In the genomic region with DNA sequence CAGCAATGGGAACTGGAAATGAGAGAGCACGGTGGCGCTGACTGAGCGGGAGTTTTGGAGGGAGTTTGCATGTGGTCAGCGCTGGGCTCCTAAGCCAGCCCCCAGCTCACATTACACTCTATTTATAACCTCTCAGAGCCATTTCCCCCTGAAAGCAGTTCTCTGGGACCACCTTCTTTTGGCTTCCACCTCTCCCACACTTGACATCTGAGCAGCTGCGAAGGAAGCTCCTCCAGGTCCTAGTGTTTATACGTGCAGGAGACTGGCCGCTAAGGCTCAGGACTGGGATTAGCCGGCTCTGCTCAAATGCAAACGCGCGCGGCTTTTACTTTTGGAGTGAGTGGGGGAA, we compare ENCODE assay signal across 8 mouse cellular contexts. TPM values are rescaled to one million over a fixed set of nuclear protein-coding genes. Genes with fewer than 3 reads are reported as not detected.
DNase-seq lines count a peak whose midpoint lies in the region; ATAC-seq and TF ChIP-seq lines count a peak whose summit lies in the region.

Meox2 (plus strand) TSS at position 151 of the 349 bp plus-strand sequence.

- peaks cover 10% of the 10 kb centered on the region; the same call in 1 of the 2 replicates for H3K4me1 ChIP-seq in testis, adult 2 months (ENCODE audit: control insufficient read depth, insufficient read depth, low read length)
- H3K4me1 ChIP-seq in forebrain, postnatal 0 days (ENCODE audit: insufficient read depth) = 0 out of 2 replicates have a peak, but pooled peaks cover 15% of the 10 kb centered on the region
- H3K4me1 ChIP-seq in liver, embryonic 16.5 days (ENCODE audit: control insufficient read depth, low read depth, low read length) = no peaks in the 10 kb centered on the region
- peaks cover 18% of the 10 kb centered on the region for H3K4me1 ChIP-seq in neural tube, embryonic 15.5 days

- H3K4me2 ChIP-seq in forebrain, postnatal 0 days (ENCODE audit: low read depth) = peak within 1 kb of the TSS; percentile 74
- H3K4me2 ChIP-seq in liver, embryonic 16.5 days (ENCODE audit: low read depth, low read length) = peak within 1 kb of the TSS; percentile 61
- peak within 1 kb of the TSS; percentile 84 for H3K4me2 ChIP-seq in neural tube, embryonic 15.5 days

- no peaks in the 10 kb centered on the region for H3K36me3 ChIP-seq in testis, adult 2 months (ENCODE audit: control insufficient read depth, insufficient read depth, low read length)
- H3K36me3 ChIP-seq in forebrain, postnatal 0 days (ENCODE audit: insufficient read depth) = no peaks in the 10 kb centered on the region
- H3K36me3 ChIP-seq in liver, embryonic 16.5 days (ENCODE audit: control insufficient read depth, insufficient read depth) = no peaks in the 10 kb centered on the region
- H3K36me3 ChIP-seq in neural tube, embryonic 15.5 days = no peaks in the 10 kb centered on the region

- no peak for TF ChIP-seq CTCF in testis, adult 2 months (IDR thresholded peaks at IDR 0.05; ENCODE audit: control insufficient read depth, insufficient read depth, insufficient replicate concordance, low read depth, low read length)
- TF ChIP-seq CTCF in forebrain, postnatal 0 days (IDR thresholded peaks at IDR 0.05; ENCODE audit: low read depth) = no peak

- peak; percentile 45 for ATAC-seq in forebrain, postnatal 0 days
- ATAC-seq in hematopoietic stem cell, adult 5-6 weeks (replicated peaks in 1 of 2; ENCODE audit: insufficient read depth in 1 of 2, low FRiP score in 2 of 2, low TSS enrichment in 1 of 2, low read depth in 1 of 2, poor library complexity in 2 of 2, severe bottlenecking in 2 of 2) = peak; percentile 46 to 66
- no peak for ATAC-seq in liver, embryonic 16.5 days (ENCODE audit: low read depth)
- 0 out of 2 replicates have a peak, but pooled peaks have one; percentile 63 for ATAC-seq in neural tube, embryonic 15.5 days (ENCODE audit: low FRiP score)
- no peak for ATAC-seq in frontal cortex, adult (ENCODE audit: low TSS enrichment)

- H3K27me3 ChIP-seq in testis, adult 2 months (ENCODE audit: control insufficient read depth, insufficient read depth, low read length) = no peaks in the 10 kb centered on the region
- peaks cover 38% of the 10 kb centered on the region for H3K27me3 ChIP-seq in forebrain, postnatal 0 days (ENCODE audit: insufficient read depth, low read length)
- H3K27me3 ChIP-seq in liver, embryonic 16.5 days (ENCODE audit: control insufficient read depth, insufficient read depth, low read depth, low read length) = peaks cover 27% of the 10 kb centered on the region
- peaks cover 51% of the 10 kb centered on the region for H3K27me3 ChIP-seq in neural tube, embryonic 15.5 days (replicated peaks)

- H3K27ac ChIP-seq in testis, adult 2 months (ENCODE audit: control insufficient read depth, insufficient read depth, low read depth, low read length) = no peak within 1 kb of the TSS
- no peak within 1 kb of the TSS for H3K27ac ChIP-seq in forebrain, postnatal 0 days (ENCODE audit: low read depth, low read length)
- no peak within 1 kb of the TSS for H3K27ac ChIP-seq in liver, embryonic 16.5 days (ENCODE audit: low read length)
- H3K27ac ChIP-seq in neural tube, embryonic 15.5 days (replicated peaks) = no peak within 1 kb of the TSS

- peak within 1 kb of the TSS; percentile 10; the same call in 1 of the 2 replicates for H3K9ac ChIP-seq in forebrain, postnatal 0 days
- no peak within 1 kb of the TSS for H3K9ac ChIP-seq in liver, embryonic 16.5 days (ENCODE audit: low read depth, low read length)
- peak within 1 kb of the TSS; percentile 37; the same call in 1 of the 2 replicates for H3K9ac ChIP-seq in neural tube, embryonic 15.5 days (replicated peaks)

- DNase-seq in testis, postnatal 14 days (ENCODE audit: low spot score) = no peak
- peak; percentile 8 for DNase-seq in forebrain, postnatal 0 days
- DNase-seq in frontal cortex, postnatal 10 days (ENCODE audit: low spot score in 2 of 2) = no peak

- 1% methylated on average over 12 of the region's 12 CpGs for WGBS in forebrain, postnatal 0 days
- 2% methylated on average over 12 of the region's 12 CpGs for WGBS in liver, embryonic 16.5 days (ENCODE audit: insufficient replicate concordance)
- WGBS in neural tube, embryonic 15.5 days = under 1% methylated on average over 12 of the region's 12 CpGs

- no peak for TF ChIP-seq POLR2A in testis, adult 2 months (IDR thresholded peaks at IDR 0.05; ENCODE audit: control insufficient read depth, low read depth, low read length)

- peak within 1 kb of the TSS; percentile 14 for H3K4me3 ChIP-seq in testis, adult 2 months (ENCODE audit: control insufficient read depth, low read depth, low read length)
- H3K4me3 ChIP-seq in forebrain, postnatal 0 days (ENCODE audit: low read depth, low read length) = peak within 1 kb of the TSS; percentile 44
- H3K4me3 ChIP-seq in liver, embryonic 16.5 days (ENCODE audit: low read depth, low read length) = peak within 1 kb of the TSS; percentile 35
- H3K4me3 ChIP-seq in neural tube, embryonic 15.5 days (replicated peaks) = peak within 1 kb of the TSS; percentile 45

- no peaks in the 10 kb centered on the region for H3K9me3 ChIP-seq in forebrain, postnatal 0 days (ENCODE audit: low read length)
- no peaks in the 10 kb centered on the region for H3K9me3 ChIP-seq in liver, embryonic 16.5 days (replicated peaks; ENCODE audit: control insufficient read depth, low read length)
- H3K9me3 ChIP-seq in neural tube, embryonic 15.5 days (replicated peaks) = no peaks in the 10 kb centered on the region

RNA-seq across cellular contexts. Expression of gene Meox2, which starts in this region (rescaled TPM):
- 0.06 TPM in 1 of 2 replicates, not detected in the other for polyA plus RNA-seq in testis, adult 2 months (2012; rRNA removed)
- 0.54 and 1.00 TPM in 2 replicates for total RNA-seq in forebrain, postnatal 0 days (2014; rRNA removed)
- polyA plus RNA-seq in forebrain, postnatal 0 days (2015; fragmentation: Nextera tagmentation; extraction: Ambion mirVana) = 0.08 TPM in 1 of 2 replicates, not detected in the other
- not detected in 2 replicates for total RNA-seq in hematopoietic stem cell, adult 5-6 weeks (2017)
- 0.15 and 0.40 TPM in 2 replicates for polyA plus RNA-seq in liver, embryonic 16.5 days (2015; fragmentation: Nextera tagmentation; extraction: Ambion mirVana)
- 1.7 and 2.5 TPM in 2 replicates for polyA plus RNA-seq in neural tube, embryonic 15.5 days (2015; fragmentation: Nextera tagmentation; extraction: Ambion mirVana)

Comparison
In these comparisons a context has a peak if more than half of its experiments do, and no peak if none do; other contexts are left out.
1. Peak in DNase-seq, ATAC-seq, H3K4me3 ChIP-seq, H3K9ac ChIP-seq and H3K4me2 ChIP-seq in forebrain, postnatal 0 days; RNA of the gene not detected or under 1 TPM.
2. Peak in ATAC-seq in hematopoietic stem cell, adult 5-6 weeks; RNA of the gene not detected or under 1 TPM.